Mouse (Mus musculus) forebrain, embryonic 14.5 days (tissue): ENCODE measurements around the gene Pnmal1. TPM values are rescaled to one million over a fixed set of nuclear protein-coding genes. Genes with fewer than 3 reads are reported as not detected.

Experiments
- ATAC-seq: fragments of 200-750 bp; cut with Nextera tagmentation; 2 replicates; pipeline ENCODE4 v1.8.0; 2017; ENCODE audit warnings: mild to moderate bottlenecking, moderate library complexity
- DNase-seq: peaks from one replicate; pipeline ENCODE4 v3.0.0-alpha.2; 2015; ENCODE audit warnings: low spot score
- H3K27ac ChIP-seq: fragments of 300-500 bp; sonication (generic); 2 replicates; pipeline ENCODE4 v1.5.1; 2014; ENCODE audit warnings: low read depth, mild to moderate bottlenecking, control low read depth, low read length, moderate library complexity
- H3K27me3 ChIP-seq: fragments of 300-500 bp; sonication (generic); replicated peaks from 2 replicates; pipeline ENCODE4 v1.6.1; 2014; ENCODE audit warnings: low read length, control low read depth, mixed read lengths; ENCODE audit not compliant: control insufficient read depth, insufficient read depth
- H3K36me3 ChIP-seq: fragments of 300-500 bp; sonication (generic); 2 replicates; pipeline ENCODE4 v1.6.1; 2014; ENCODE audit warnings: low read length, control low read depth; ENCODE audit not compliant: control insufficient read depth, insufficient read depth
- H3K4me1 ChIP-seq: fragments of 300-500 bp; sonication (generic); 2 replicates; pipeline ENCODE4 v1.6.1; 2014; ENCODE audit warnings: antibody characterized with exemption, low read length, control low read depth; ENCODE audit not compliant: control insufficient read depth, insufficient read depth
- H3K4me2 ChIP-seq: fragments of 300-500 bp; sonication (generic); 2 replicates; pipeline ENCODE4 v1.6.1; 2014; ENCODE audit warnings: mild to moderate bottlenecking, control low read depth, low read length
- H3K4me3 ChIP-seq: fragments of 300-500 bp; sonication (generic); 2 replicates; pipeline ENCODE4 v1.5.1; 2014; ENCODE audit warnings: low read depth, low read length, control low read depth
- H3K9ac ChIP-seq: fragments of 300-500 bp; sonication (generic); 2 replicates; pipeline ENCODE4 v1.6.1; 2014; ENCODE audit warnings: mild to moderate bottlenecking, low read length, control low read depth, moderate library complexity
- H3K9me3 ChIP-seq: fragments of 300-500 bp; sonication (generic); replicated peaks from 2 replicates; pipeline ENCODE4 v1.6.1; 2016; ENCODE audit warnings: low read length, control low read depth, mixed read lengths; ENCODE audit not compliant: control insufficient read depth
- WGBS: fragments of 180-500 bp; shearing (Covaris S2); extraction: QIAGEN DNeasy Blood & Tissue Kit; methylation state at CpG from one replicate; pipeline ENCODE4 v1.1.7; 2014; 5-methylcytosine and 5-hydroxymethylcytosine counted together
- polyA plus RNA-seq: library from polyadenylated mRNA; unstranded; fragments of >200 nt; fragmentation: Nextera tagmentation; extraction: Ambion mirVana; gene quantifications from 2 replicates; pipeline ENCODE4 v1.2.1, GENCODE M21; 2014

Pnmal1 gene
- polyA plus RNA-seq, 1 experiment from 2014 or later, result 55.5 TPM

DNA sequence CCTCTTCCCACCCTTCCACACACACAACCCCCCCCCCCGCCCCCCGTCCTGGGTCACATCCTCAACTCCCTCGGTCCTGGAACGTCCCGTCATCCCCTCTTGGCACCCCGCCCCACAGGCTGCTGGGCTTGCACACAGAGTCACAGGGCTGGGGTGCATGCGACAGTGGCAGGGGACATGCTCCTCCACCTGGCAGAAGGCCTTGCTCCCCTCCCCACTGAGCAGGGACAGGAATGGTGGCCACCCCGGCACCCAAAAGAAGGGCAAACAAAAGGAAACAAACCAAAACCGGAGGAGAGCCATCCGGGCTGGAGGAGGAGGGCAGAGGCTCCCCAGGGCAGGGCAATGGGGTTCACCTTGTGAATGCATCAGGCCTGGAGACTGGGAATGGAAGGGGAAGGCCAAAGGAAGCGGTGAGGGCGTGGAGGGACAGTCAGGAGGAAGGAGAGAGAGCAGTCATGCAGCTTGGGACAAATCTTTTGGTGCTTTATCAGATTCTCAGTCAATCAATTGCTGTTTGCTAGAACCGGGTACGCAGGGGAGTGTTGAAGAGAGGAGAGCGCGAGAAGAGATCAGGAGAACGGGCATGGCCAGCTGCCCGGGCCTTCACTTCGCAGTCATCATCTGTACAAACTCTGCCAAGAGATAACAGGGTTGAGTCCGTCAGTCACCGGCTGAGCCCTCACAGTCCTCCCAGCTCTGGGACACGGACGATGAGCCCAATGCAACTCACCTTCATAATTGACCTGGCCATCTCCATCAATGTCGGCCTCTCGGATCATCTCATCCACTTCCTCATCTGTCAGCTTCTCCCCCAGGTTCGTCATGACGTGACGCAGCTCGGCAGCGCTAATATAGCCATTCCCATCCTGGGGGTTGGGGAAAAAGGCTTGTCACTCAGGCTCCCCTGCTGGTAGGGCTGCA is 42.9 kb upstream of the Pnmal1 start:
- no peak overlapping the region for H3K9ac ChIP-seq
- no peaks in the 10 kb centered on the region for H3K9me3 ChIP-seq
- H3K4me2 ChIP-seq, result no peak overlapping the region
- ATAC-seq, result no peak
- H3K27ac ChIP-seq, result no peak overlapping the region
- H3K36me3 ChIP-seq, result peaks cover 68% of the 10 kb centered on the region
- no peak for DNase-seq
- no peak overlapping the region for H3K4me3 ChIP-seq
- peaks cover 16% of the 10 kb centered on the region for H3K4me1 ChIP-seq
- 87% methylated on average over 30 of the region's 30 CpGs for WGBS
- no peaks in the 10 kb centered on the region for H3K27me3 ChIP-seq

DNA sequence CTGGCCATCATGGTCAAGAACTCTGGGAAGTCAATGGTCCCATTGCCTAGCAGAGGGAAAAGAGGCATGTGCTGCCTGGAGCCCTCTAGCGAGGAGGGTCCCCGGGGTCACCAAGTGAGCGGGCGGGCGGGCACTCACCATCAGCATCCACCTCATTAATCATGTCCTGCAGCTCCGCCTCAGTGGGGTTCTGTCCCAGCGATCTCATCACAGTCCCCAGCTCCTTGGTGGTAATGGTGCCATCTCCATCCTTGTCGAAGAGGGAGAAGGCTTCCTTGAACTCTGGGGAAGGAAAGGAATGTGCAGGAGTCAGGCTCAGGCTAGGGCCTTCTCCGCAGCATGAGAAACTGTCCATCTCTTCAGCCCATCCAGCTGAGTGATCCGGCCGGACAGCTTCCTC is 42.0 kb upstream of the Pnmal1 start:
- DNase-seq (no peak), ATAC-seq (no peak)
- WGBS, result 89% methylated on average over 11 of the region's 11 CpGs
- Histone ChIP-seq H3K9ac (no peak overlapping the region), H3K9me3 (no peaks in the 10 kb centered on the region), H3K27ac (no peak overlapping the region), H3K36me3 (peaks cover 68% of the 10 kb centered on the region), H3K27me3 (no peaks in the 10 kb centered on the region), H3K4me1 (peaks cover 25% of the 10 kb centered on the region), H3K4me3 (no peak overlapping the region), H3K4me2 (no peak overlapping the region)

DNA sequence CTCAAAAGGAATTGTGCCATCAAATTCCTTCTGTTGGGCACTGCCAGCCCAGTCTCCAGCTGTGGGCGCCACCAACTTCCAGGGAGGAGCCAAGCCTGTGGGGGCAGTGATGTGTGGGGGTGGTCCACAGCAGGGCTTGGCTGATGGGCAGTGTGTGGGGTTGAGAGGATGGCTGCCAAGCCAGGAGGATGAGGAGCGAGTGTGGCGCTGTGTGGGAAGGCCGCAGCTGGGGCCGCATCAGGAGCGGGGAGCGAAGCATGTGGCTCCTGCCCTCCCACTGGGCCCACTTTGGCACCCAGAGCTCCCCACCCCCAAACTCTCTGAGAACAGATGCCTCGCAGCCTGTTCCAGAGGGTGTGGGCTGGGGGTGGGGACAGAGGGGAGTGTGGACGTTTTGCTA is 41.5 kb upstream of the Pnmal1 start:
- no peak for DNase-seq
- WGBS, result 75% methylated on average over 8 of the region's 9 CpGs
- H3K27ac ChIP-seq, result no peak overlapping the region

DNA sequence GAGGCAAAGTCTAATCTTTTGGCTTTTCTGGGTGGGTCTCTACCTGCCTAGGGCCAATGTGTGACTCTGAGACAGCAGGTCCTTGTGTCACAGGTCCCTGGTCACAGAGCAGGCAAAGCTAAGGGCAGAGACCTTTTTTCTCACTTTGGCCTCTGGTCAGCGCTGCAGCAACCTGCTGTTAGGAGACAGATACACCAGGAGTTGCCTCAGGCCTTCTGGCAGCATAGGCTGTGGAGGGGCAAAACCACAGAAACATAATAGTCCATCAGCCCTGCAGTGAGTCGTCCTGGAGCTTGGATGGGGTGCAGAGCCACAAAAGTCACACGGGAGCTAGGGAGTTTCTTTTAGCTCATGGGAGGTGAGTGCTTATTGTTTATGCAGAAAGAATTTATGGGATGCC is 40.8 kb upstream of the Pnmal1 start:
- Histone ChIP-seq H3K27ac (no peak overlapping the region), H3K36me3 (peaks cover 68% of the 10 kb centered on the region), H3K4me1 (peaks cover 28% of the 10 kb centered on the region), H3K4me2 (no peak overlapping the region), H3K9me3 (no peaks in the 10 kb centered on the region), H3K27me3 (no peaks in the 10 kb centered on the region), H3K4me3 (no peak overlapping the region), H3K9ac (no peak overlapping the region)
- DNase-seq, result no peak
- WGBS, result 82% methylated on average over 3 of the region's 3 CpGs
- no peak for ATAC-seq

More for the DNA sequence above, 41.5 kb upstream of the Pnmal1 start:
- Histone ChIP-seq H3K4me2 (no peak overlapping the region), H3K4me1 (peaks cover 28% of the 10 kb centered on the region), H3K27me3 (no peaks in the 10 kb centered on the region), H3K36me3 (peaks cover 68% of the 10 kb centered on the region), H3K9ac (no peak overlapping the region), H3K4me3 (no peak overlapping the region), H3K9me3 (no peaks in the 10 kb centered on the region)
- ATAC-seq, result no peak

DNA sequence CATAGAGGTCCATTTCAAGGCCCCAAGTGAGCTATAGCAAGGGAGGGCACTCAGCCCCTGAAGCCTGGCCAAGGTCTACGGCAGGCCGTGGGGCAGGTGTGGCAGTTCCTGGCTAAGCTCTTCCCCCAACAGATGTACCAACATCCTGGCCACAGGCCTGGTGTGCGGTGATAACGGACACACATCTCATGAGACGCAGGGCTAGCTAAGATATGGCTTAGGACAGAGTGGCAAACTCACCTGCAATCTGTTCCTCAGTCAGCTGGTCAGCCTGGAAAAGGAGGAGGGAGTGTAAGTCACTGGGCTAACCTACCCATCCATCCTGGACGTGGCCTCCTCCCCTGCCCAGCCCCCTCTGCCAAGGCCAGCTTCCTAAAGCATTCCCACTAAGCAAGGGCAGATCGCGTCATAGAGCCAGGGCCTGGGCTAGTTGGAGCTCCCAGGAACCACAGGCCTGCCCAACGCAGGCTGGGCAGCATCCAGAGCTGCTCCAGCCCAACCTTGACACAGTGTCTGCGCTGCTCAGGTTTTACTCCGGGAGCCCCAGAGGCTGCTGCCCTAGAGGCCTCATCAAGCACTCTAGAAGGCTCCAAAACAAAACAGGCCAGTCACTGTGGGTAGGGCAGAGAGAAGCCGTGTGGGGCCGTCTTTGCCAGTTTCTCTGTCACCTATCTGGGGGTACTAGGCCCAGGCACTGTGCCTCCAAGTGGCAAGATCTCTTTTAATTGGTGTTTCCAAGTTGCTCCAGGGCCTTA is 39.9 kb upstream of the Pnmal1 start:
- ATAC-seq (no peak), DNase-seq (no peak)
- Histone ChIP-seq H3K4me1 (peaks cover 28% of the 10 kb centered on the region), H3K27me3 (no peaks in the 10 kb centered on the region), H3K9me3 (no peaks in the 10 kb centered on the region), H3K9ac (peak overlapping the region; percentile 40; the same call in 1 of the 2 replicates), H3K27ac (no peak overlapping the region), H3K36me3 (peaks cover 62% of the 10 kb centered on the region), H3K4me2 (peak overlapping the region; percentile 93), H3K4me3 (no peak overlapping the region)
- 89% methylated on average over 13 of the region's 13 CpGs for WGBS

DNA sequence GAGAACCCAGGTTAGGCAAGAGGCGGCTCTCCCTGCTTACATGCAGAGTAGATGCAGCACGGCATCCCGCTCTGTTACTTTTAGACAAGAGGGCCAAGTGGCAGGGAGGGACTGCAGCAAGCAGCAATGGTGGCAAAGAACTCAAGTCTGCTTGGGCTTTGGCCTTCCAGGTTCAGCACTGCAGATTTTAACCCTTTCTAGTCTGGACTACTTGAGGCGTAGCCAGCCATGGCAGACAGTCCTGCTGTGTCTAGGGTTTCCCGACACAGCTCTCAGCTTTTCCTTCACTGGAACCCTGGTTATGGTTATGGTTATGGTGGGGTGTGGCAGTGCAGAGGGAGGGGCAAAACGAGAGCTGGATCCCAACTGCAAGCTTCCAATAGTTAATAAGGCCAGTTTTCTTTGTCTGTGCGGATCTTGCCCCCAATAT is 39.3 kb upstream of the Pnmal1 start:
- Histone ChIP-seq H3K4me3 (no peak overlapping the region), H3K36me3 (peaks cover 56% of the 10 kb centered on the region)

DNA sequence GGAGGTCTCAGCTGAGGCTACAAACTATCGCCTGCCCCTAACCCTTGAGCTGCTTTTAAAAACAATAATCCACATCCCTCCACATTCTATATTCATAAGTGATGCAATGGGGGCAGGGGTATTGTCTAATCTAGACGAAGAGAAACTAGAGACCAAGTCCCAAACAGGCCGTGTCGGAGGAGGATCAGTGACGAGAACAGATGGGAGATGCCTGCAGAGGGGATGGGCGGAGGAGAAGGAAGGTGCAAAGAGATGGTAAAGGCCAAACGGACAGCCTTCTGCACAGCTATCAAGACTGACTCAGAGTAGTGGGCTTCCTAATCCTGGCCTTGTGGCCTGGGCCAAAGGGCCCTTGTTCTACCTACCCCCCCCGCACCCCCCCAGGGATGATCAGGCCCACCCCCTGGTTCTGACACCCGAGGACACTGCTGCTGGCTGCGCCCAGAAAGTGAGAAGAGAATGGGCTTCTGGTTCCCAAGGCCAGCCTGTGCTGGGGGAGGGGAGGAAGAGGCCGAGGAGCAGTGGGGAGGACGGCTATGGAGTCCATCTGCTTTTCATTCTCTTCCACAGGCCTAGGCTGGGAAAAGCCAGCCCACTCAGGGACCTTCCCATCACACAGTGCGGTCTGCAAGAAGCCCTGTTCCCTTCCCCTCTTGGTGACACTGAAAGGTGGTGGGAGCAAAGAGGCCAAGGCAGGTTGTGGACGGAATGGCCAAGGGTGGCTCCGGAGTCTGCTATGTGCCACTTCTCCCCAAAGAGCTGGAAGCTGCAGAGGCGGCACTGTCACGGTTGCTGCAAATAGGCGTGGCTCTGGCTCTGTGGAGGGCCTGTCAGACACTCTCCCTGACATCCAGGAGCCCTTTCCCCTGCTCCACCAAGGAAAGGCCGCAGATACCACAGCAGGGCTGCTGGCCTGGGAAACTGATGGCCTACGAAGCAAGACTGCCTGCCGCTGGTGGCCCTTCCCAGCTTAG is 38.4 kb upstream of the Pnmal1 start:
- Histone ChIP-seq H3K9ac (peak overlapping the region; percentile 98), H3K36me3 (peaks cover 46% of the 10 kb centered on the region), H3K27ac (peak overlapping the region; percentile 92), H3K4me2 (peak overlapping the region; percentile 93), H3K4me3 (peak overlapping the region; percentile 83), H3K9me3 (no peaks in the 10 kb centered on the region), H3K4me1 (peaks cover 28% of the 10 kb centered on the region), H3K27me3 (no peaks in the 10 kb centered on the region)
- WGBS, result 43% methylated on average over 21 of the region's 21 CpGs
- ATAC-seq (no peak), DNase-seq (peak; percentile 30)

More for the DNA sequence above, 39.3 kb upstream of the Pnmal1 start:
- H3K4me1 ChIP-seq, result peaks cover 28% of the 10 kb centered on the region
- WGBS, result 82% methylated on average over 7 of the region's 7 CpGs
- H3K27me3 ChIP-seq, result no peaks in the 10 kb centered on the region
- H3K4me2 ChIP-seq, result peak overlapping the region; percentile 93
- peak overlapping the region; percentile 40; the same call in 1 of the 2 replicates for H3K9ac ChIP-seq
- no peaks in the 10 kb centered on the region for H3K9me3 ChIP-seq
- no peak for ATAC-seq
- H3K27ac ChIP-seq, result no peak overlapping the region
- no peak for DNase-seq

DNA sequence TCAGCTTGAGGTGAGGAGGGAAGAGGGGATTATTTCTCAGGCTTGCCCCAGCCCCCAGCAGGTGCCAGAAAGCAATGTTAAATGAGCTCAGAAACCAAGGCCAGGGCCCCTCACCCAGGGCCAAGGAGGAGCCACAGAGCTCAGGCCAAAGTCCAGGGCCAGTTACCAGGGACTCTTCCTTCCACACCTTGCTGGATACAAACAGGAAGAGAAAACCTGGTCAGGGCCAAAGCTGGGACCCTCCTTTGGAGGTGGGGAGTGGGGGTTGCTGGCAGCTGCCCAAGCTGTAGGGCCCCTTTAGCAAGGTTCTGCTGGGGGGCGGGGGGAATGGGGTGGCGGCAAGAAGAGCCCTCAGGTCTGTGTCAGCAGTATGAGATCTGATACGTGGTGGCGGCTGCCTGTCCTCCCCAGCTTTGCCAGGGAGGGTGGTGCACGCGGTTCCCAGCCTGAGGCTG is 37.6 kb upstream of the Pnmal1 start:
- no peaks in the 10 kb centered on the region for H3K9me3 ChIP-seq
- peaks cover 38% of the 10 kb centered on the region for H3K36me3 ChIP-seq
- no peaks in the 10 kb centered on the region for H3K27me3 ChIP-seq
- DNase-seq, result no peak
- peak overlapping the region; percentile 98 for H3K9ac ChIP-seq
- H3K4me3 ChIP-seq, result peak overlapping the region; percentile 83
- 36% methylated on average over 6 of the region's 6 CpGs for WGBS
- peak overlapping the region; percentile 93 for H3K4me2 ChIP-seq
- no peak for ATAC-seq
- H3K4me1 ChIP-seq, result peaks cover 28% of the 10 kb centered on the region
- peak overlapping the region; percentile 92 for H3K27ac ChIP-seq
